Mouse (Mus musculus) embryo, embryonic 10.5 days (tissue): ENCODE data around the gene Pacrg.
A peak's percentile ranks its signal among the peaks of the same experiment; 100 is the strongest.

Experiments used
- DNase-seq: peaks from one replicate; pipeline ENCODE4 v3.0.0-alpha.2; 2015; ENCODE audit warnings: low spot score

Pacrg gene

GRCm38 (mm10) chr17:10840148-10840707 lies at the start of gene Pacrg, which contains the start of gene Prkn:
Gene Pacrg (minus strand): TSS chr17:10840311.
Gene Prkn (plus strand): TSS chr17:10840384.
- DNase-seq = peak; percentile 99

- peak; percentile 66 for DNase-seq
Observed at GRCm38 (mm10) chr17:10887924-10888323, 47.8 kb upstream of the Pacrg start.

GRCm38 (mm10) chr17:10882260-10882659 lies 42.1 kb upstream of the Pacrg start:
- no peak for DNase-seq

- DNase-seq = no peak
Observed at GRCm38 (mm10) chr17:10878986-10879385, 38.9 kb upstream of the Pacrg start.

GRCm38 (mm10) chr17:10874208-10875187 lies 34.4 kb upstream of the Pacrg start:
- no peak for DNase-seq

- DNase-seq = no peak
Observed at GRCm38 (mm10) chr17:10854207-10854606, 14.1 kb upstream of the Pacrg start.

GRCm38 (mm10) chr17:10840731-10841201 lies 655 bp upstream of the Pacrg start:
- peak; percentile 77 for DNase-seq

- no peak for DNase-seq
Observed at GRCm38 (mm10) chr17:10818971-10819370, 21.1 kb downstream of the Pacrg start.

GRCm38 (mm10) chr17:10808571-10808970 lies 31.5 kb downstream of the Pacrg start:
- no peak for DNase-seq

- DNase-seq = no peak
Observed at GRCm38 (mm10) chr17:10807261-10807998, 32.7 kb downstream of the Pacrg start.

GRCm38 (mm10) chr17:10806692-10807091 lies 33.4 kb downstream of the Pacrg start:
- no peak for DNase-seq

- DNase-seq = no peak
Observed at GRCm38 (mm10) chr17:10791661-10792060, 48.5 kb downstream of the Pacrg start.

GRCm38 (mm10) chr17:10784401-10784920 lies 55.6 kb downstream of the Pacrg start:
- no peak for DNase-seq

GRCm38 (mm10) chr17:10776503-10776902 lies 63.6 kb downstream of the Pacrg start:
- no peak for DNase-seq

GRCm38 (mm10) chr17:10774468-10774867 lies 65.6 kb downstream of the Pacrg start:
- DNase-seq = no peak

- no peak for DNase-seq
Observed at GRCm38 (mm10) chr17:10772207-10772606, 67.9 kb downstream of the Pacrg start.

GRCm38 (mm10) chr17:10769873-10770272 lies 70.2 kb downstream of the Pacrg start:
- DNase-seq = peak; percentile 64

- DNase-seq = no peak
Observed at GRCm38 (mm10) chr17:10766735-10767406, 73.2 kb downstream of the Pacrg start.

- DNase-seq = no peak
Observed at GRCm38 (mm10) chr17:10764343-10764742, 75.8 kb downstream of the Pacrg start.

GRCm38 (mm10) chr17:10757455-10757854 lies 82.7 kb downstream of the Pacrg start:
- DNase-seq = no peak

GRCm38 (mm10) chr17:10744709-10745461 lies 95.2 kb downstream of the Pacrg start:
- DNase-seq = peak; percentile 87
